Mouse (Mus musculus): ENCODE data around the gene Pim1. TPM values are rescaled to one million over a fixed set of nuclear protein-coding genes. Genes with fewer than 3 reads are reported as not detected.
A peak's percentile ranks its signal among the peaks of the same experiment; 100 is the strongest.
"Not testable (repeated sequence)": the region's sequence is repeated elsewhere in the genome, so short reads cannot be mapped to it uniquely, and the experiment has no call there.

Gene Pim1
- polyA plus RNA-seq, 1 experiment from 2014 or later, result 19.7 TPM

- 1% methylated on average over 34 of the region's 34 CpGs for WGBS
- peaks cover 4% of the 10 kb centered on the region; the same call in 1 of the 2 replicates for H3K9me3 ChIP-seq (ENCODE audit: control insufficient read depth, low read length)
These were observed 39.4 kb upstream of the Pim1 start for GRCm38 (mm10) chr17:29450899-29451840.

GRCm38 (mm10) chr17:29451841-29452210 is 38.7 kb upstream of the Pim1 start:
- no peak overlapping the region for H3K4me2 ChIP-seq
- 19% methylated on average over 8 of the region's 8 CpGs for WGBS

More at GRCm38 (mm10) chr17:29450899-29451840, 39.4 kb upstream of the Pim1 start:
- H3K4me3 ChIP-seq (ENCODE audit: low read depth, low read length), result no peak overlapping the region
- H3K9ac ChIP-seq (ENCODE audit: low read length), result peak overlapping the region; percentile 39; the same call in 1 of the 2 replicates
- ATAC-seq (ENCODE audit: low FRiP score), result peak; percentile 87
- H3K4me1 ChIP-seq (ENCODE audit: control insufficient read depth, insufficient read depth, low read length), result peaks cover 12% of the 10 kb centered on the region
- no peaks in the 10 kb centered on the region for H3K27me3 ChIP-seq (ENCODE audit: control insufficient read depth, insufficient read depth, low read length)
- no peaks in the 10 kb centered on the region for H3K36me3 ChIP-seq (ENCODE audit: control insufficient read depth, insufficient read depth, low read length)
- H3K27ac ChIP-seq (ENCODE audit: low read depth, low read length), result peak overlapping the region; percentile 63
- H3K4me2 ChIP-seq, result peak overlapping the region; percentile 35
- DNase-seq (ENCODE audit: low spot score, missing footprints), result peak; percentile 97

GRCm38 (mm10) chr17:29454119-29454518 is 36.4 kb upstream of the Pim1 start:
- 95% methylated on average over 2 of the region's 3 CpGs for WGBS

More at GRCm38 (mm10) chr17:29451841-29452210, 38.7 kb upstream of the Pim1 start:
- Histone ChIP-seq H3K4me3 (ENCODE audit: low read depth, low read length) (no peak overlapping the region), H3K4me1 (ENCODE audit: control insufficient read depth, insufficient read depth, low read length) (peaks cover 12% of the 10 kb centered on the region), H3K36me3 (ENCODE audit: control insufficient read depth, insufficient read depth, low read length) (no peaks in the 10 kb centered on the region), H3K9me3 (ENCODE audit: control insufficient read depth, low read length) (peaks cover 4% of the 10 kb centered on the region; the same call in 1 of the 2 replicates), H3K27me3 (ENCODE audit: control insufficient read depth, insufficient read depth, low read length) (no peaks in the 10 kb centered on the region), H3K27ac (ENCODE audit: low read depth, low read length) (no peak overlapping the region), H3K9ac (ENCODE audit: low read length) (no peak overlapping the region)
- DNase-seq (ENCODE audit: low spot score, missing footprints) (no peak), ATAC-seq (ENCODE audit: low FRiP score) (no peak)

GRCm38 (mm10) chr17:29455411-29456120 is 35.0 kb upstream of the Pim1 start:
- no peak overlapping the region for H3K4me3 ChIP-seq (ENCODE audit: low read depth, low read length)
- no peak overlapping the region for H3K9ac ChIP-seq (ENCODE audit: low read length)
- no peak overlapping the region for H3K4me2 ChIP-seq
- peaks cover 4% of the 10 kb centered on the region; the same call in 1 of the 2 replicates for H3K9me3 ChIP-seq (ENCODE audit: control insufficient read depth, low read length)
- WGBS, result 94% methylated on average over 9 of the region's 9 CpGs
- peaks cover 35% of the 10 kb centered on the region for H3K4me1 ChIP-seq (ENCODE audit: control insufficient read depth, insufficient read depth, low read length)
- H3K27me3 ChIP-seq (ENCODE audit: control insufficient read depth, insufficient read depth, low read length), result no peaks in the 10 kb centered on the region
- H3K36me3 ChIP-seq (ENCODE audit: control insufficient read depth, insufficient read depth, low read length), result no peaks in the 10 kb centered on the region
- no peak overlapping the region for H3K27ac ChIP-seq (ENCODE audit: low read depth, low read length)
- DNase-seq (ENCODE audit: low spot score, missing footprints), result no peak
- ATAC-seq (ENCODE audit: low FRiP score), result no peak

More at GRCm38 (mm10) chr17:29454119-29454518, 36.4 kb upstream of the Pim1 start:
- not testable (repeated sequence) for H3K27me3 ChIP-seq (ENCODE audit: control insufficient read depth, insufficient read depth, low read length); H3K4me2 ChIP-seq; H3K9me3 ChIP-seq (ENCODE audit: control insufficient read depth, low read length); H3K4me3 ChIP-seq (ENCODE audit: low read depth, low read length); H3K9ac ChIP-seq (ENCODE audit: low read length); DNase-seq (ENCODE audit: low spot score, missing footprints); ATAC-seq (ENCODE audit: low FRiP score); H3K27ac ChIP-seq (ENCODE audit: low read depth, low read length); H3K36me3 ChIP-seq (ENCODE audit: control insufficient read depth, insufficient read depth, low read length)
- peaks cover 26% of the 10 kb centered on the region for H3K4me1 ChIP-seq (ENCODE audit: control insufficient read depth, insufficient read depth, low read length)

GRCm38 (mm10) chr17:29456476-29456875 is 34.1 kb upstream of the Pim1 start:
- H3K4me3 ChIP-seq (ENCODE audit: low read depth, low read length), result no peak overlapping the region
- no peak for ATAC-seq (ENCODE audit: low FRiP score)
- H3K27me3 ChIP-seq (ENCODE audit: control insufficient read depth, insufficient read depth, low read length), result no peaks in the 10 kb centered on the region
- no peaks in the 10 kb centered on the region for H3K36me3 ChIP-seq (ENCODE audit: control insufficient read depth, insufficient read depth, low read length)
- H3K9me3 ChIP-seq (ENCODE audit: control insufficient read depth, low read length), result peaks cover 4% of the 10 kb centered on the region; the same call in 1 of the 2 replicates
- WGBS, result 96% methylated on average over 4 of the region's 4 CpGs
- no peak overlapping the region for H3K4me2 ChIP-seq
- DNase-seq (ENCODE audit: low spot score, missing footprints), result no peak
- H3K4me1 ChIP-seq (ENCODE audit: control insufficient read depth, insufficient read depth, low read length), result peaks cover 26% of the 10 kb centered on the region
- no peak overlapping the region for H3K9ac ChIP-seq (ENCODE audit: low read length)
- no peak overlapping the region for H3K27ac ChIP-seq (ENCODE audit: low read depth, low read length)

- Histone ChIP-seq H3K9me3 (ENCODE audit: control insufficient read depth, low read length) (peaks cover 4% of the 10 kb centered on the region; the same call in 1 of the 2 replicates), H3K4me1 (ENCODE audit: control insufficient read depth, insufficient read depth, low read length) (peaks cover 24% of the 10 kb centered on the region), H3K4me2 (no peak overlapping the region), H3K36me3 (ENCODE audit: control insufficient read depth, insufficient read depth, low read length) (no peaks in the 10 kb centered on the region), H3K27me3 (ENCODE audit: control insufficient read depth, insufficient read depth, low read length) (no peaks in the 10 kb centered on the region), H3K27ac (ENCODE audit: low read depth, low read length) (no peak overlapping the region), H3K9ac (ENCODE audit: low read length) (no peak overlapping the region), H3K4me3 (ENCODE audit: low read depth, low read length) (no peak overlapping the region)
- ATAC-seq (ENCODE audit: low FRiP score) (no peak), DNase-seq (ENCODE audit: low spot score, missing footprints) (no peak)
- 73% methylated on average over 2 of the region's 2 CpGs for WGBS
These were observed 33.6 kb upstream of the Pim1 start for GRCm38 (mm10) chr17:29456926-29457325.

- no peaks in the 10 kb centered on the region for H3K27me3 ChIP-seq (ENCODE audit: control insufficient read depth, insufficient read depth, low read length)
- no peaks in the 10 kb centered on the region for H3K36me3 ChIP-seq (ENCODE audit: control insufficient read depth, insufficient read depth, low read length)
- peak overlapping the region; percentile 38; the same call in 1 of the 2 replicates for H3K9ac ChIP-seq (ENCODE audit: low read length)
- no peak overlapping the region for H3K4me3 ChIP-seq (ENCODE audit: low read depth, low read length)
- DNase-seq (ENCODE audit: low spot score, missing footprints) (no peak), ATAC-seq (ENCODE audit: low FRiP score) (no peak)
- no peak overlapping the region for H3K4me2 ChIP-seq
- no peaks in the 10 kb centered on the region; the same call in 1 of the 2 replicates for H3K9me3 ChIP-seq (ENCODE audit: control insufficient read depth, low read length)
- H3K4me1 ChIP-seq (ENCODE audit: control insufficient read depth, insufficient read depth, low read length), result peaks cover 24% of the 10 kb centered on the region
- WGBS, result 16% methylated on average over 11 of the region's 11 CpGs
- no peak overlapping the region for H3K27ac ChIP-seq (ENCODE audit: low read depth, low read length)
These were observed 32.6 kb upstream of the Pim1 start for GRCm38 (mm10) chr17:29457795-29458560.

GRCm38 (mm10) chr17:29459321-29460118 is 31.0 kb upstream of the Pim1 start:
- peak overlapping the region; percentile 30 for H3K4me3 ChIP-seq (ENCODE audit: low read depth, low read length)
- H3K9ac ChIP-seq (ENCODE audit: low read length), result peak overlapping the region; percentile 63
- 3% methylated on average over 24 of the region's 24 CpGs for WGBS
- no peaks in the 10 kb centered on the region for H3K36me3 ChIP-seq (ENCODE audit: control insufficient read depth, insufficient read depth, low read length)
- H3K4me1 ChIP-seq (ENCODE audit: control insufficient read depth, insufficient read depth, low read length), result peaks cover 36% of the 10 kb centered on the region
- ATAC-seq (ENCODE audit: low FRiP score) (peak; percentile 68), DNase-seq (ENCODE audit: low spot score, missing footprints) (peak; percentile 94)
- H3K4me2 ChIP-seq, result peak overlapping the region; percentile 51
- H3K27me3 ChIP-seq (ENCODE audit: control insufficient read depth, insufficient read depth, low read length), result no peaks in the 10 kb centered on the region
- H3K27ac ChIP-seq (ENCODE audit: low read depth, low read length), result peak overlapping the region; percentile 65
- H3K9me3 ChIP-seq (ENCODE audit: control insufficient read depth, low read length), result no peaks in the 10 kb centered on the region
